Mouse (Mus musculus): ENCODE data around the gene Gm1043.

DNA sequence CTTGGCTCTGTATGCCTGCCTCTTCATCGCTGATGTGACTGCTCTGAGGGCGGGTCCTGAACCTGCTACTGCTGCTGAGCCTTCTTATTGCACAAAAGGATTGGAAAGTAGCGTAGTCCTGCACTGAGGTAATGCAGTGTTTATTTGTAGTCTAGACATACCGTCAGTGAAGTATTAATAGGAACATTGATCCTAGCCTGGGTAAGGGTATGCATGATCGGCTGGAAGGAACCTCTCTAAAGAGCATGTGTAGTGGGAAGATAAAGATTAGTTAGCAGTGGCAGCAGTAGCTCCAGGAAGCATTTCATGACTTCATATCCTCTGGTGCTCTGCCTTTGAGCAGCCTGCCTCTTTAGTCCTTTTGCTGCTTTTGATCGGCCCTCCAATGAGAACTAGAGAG lies 43.5 kb upstream of the Gm1043 start:
- TF ChIP-seq TAL1 (IDR thresholded peaks at IDR 0.05; ENCODE audit: low read length) (no peak), GATA1 (IDR thresholded peaks at IDR 0.05; ENCODE audit: low read length) (no peak)
